Comparison of ENCODE assay signal across 31 mouse cellular contexts in genomic region chr16:42360061-42360460, GRCm38 (mm10). TPM values are rescaled to one million over a fixed set of nuclear protein-coding genes. Genes with fewer than 3 reads are reported as not detected.
DNase-seq lines count a peak whose midpoint lies in the region; TF ChIP-seq lines count a peak whose summit lies in the region.
"Had no signal": no experiment of that assay in that cellular context is flagged by ENCODE, and none has a peak within 500 bp of the region (broad histone marks: within the 10 kb centered on the region; RNA-seq: fewer than 3 reads in every experiment).

No protein-coding gene starts in this region.

- no peak overlapping the region for H3K27ac ChIP-seq in cerebellum, adult 2 months (ENCODE audit: insufficient read depth, low read length)
- H3K27ac ChIP-seq: gastrocnemius, adult 2 months; heart, adult 2 months; hindbrain, embryonic 10.5 days; limb, embryonic 13.5 days; midbrain, embryonic 12.5 days had no signal

- TF ChIP-seq CTCF in brain, embryonic 14.5 days (IDR thresholded peaks at IDR 0.05; ENCODE audit: borderline replicate concordance, extremely low read depth, insufficient read depth, insufficient read length): no peak
- no peak for TF ChIP-seq CTCF in cerebellum, adult 2 months (IDR thresholded peaks at IDR 0.05; ENCODE audit: borderline replicate concordance, insufficient read depth, low read depth, low read length)

- TF ChIP-seq POLR2A in brain, embryonic 14.5 days (IDR thresholded peaks at IDR 0.05; ENCODE audit: borderline replicate concordance, extremely low read depth, insufficient read depth, insufficient read length, poor library complexity, severe bottlenecking): no peak
- no peak for TF ChIP-seq POLR2A in cerebellum, adult 2 months (IDR thresholded peaks at IDR 0.05; ENCODE audit: borderline replicate concordance, insufficient read depth, low read length)

- H3K4me3 ChIP-seq in cerebellum, adult 2 months (replicated peaks; ENCODE audit: insufficient read depth, low read depth, low read length): no peak overlapping the region
- H3K4me3 ChIP-seq: erythroblast, embryonic 14.5 days; gastrocnemius, adult 2 months; heart, adult 2 months; hindbrain, embryonic 10.5 days; limb, embryonic 13.5 days; megakaryocyte, embryonic 14.5 days; midbrain, embryonic 12.5 days had no signal

- peaks cover 3% of the 10 kb centered on the region; the same call in 1 of the 2 replicates for H3K4me1 ChIP-seq in cerebellum, adult 2 months (ENCODE audit: control insufficient read depth, insufficient read depth, low read length)
- H3K4me1 ChIP-seq: limb, embryonic 13.5 days; megakaryocyte, embryonic 14.5 days had no signal

- peak; percentile 96 for DNase-seq in brain, adult 2 months (ENCODE audit: low read depth, low spot score)
- DNase-seq in brain, embryonic 14.5 days (ENCODE audit: low read depth): peak; percentile 11
- peak; percentile 92 to 94 for DNase-seq in cerebellum, adult 2 months
- peak; percentile 84 to 91 for DNase-seq in cerebellum, postnatal 14 days
- no peak for DNase-seq in ovary, adult 18-20 months (ENCODE audit: low spot score)
- DNase-seq in spleen, postnatal 36 days (ENCODE audit: low spot score in 2 of 2): no peak
- no peak for DNase-seq in adrenal gland, postnatal 10 days
- DNase-seq: adrenal gland, adult 2 months; B cell, adult 2 months; gastrocnemius, adult 2 months; gastrocnemius, postnatal 36 days; heart, adult 2 months; heart, postnatal 14 days; kidney, adult 11 months; kidney, postnatal 14 days; layer of hippocampus, adult 9-11 months; liver, postnatal 0 days; lung, postnatal 4 days; retina, postnatal 1 day; right cerebral cortex, postnatal 14 days; thymus, adult 18-20 months; thymus, postnatal 25 days had no signal

- 16% methylated on average over 4 of the region's 4 CpGs for WGBS in cerebellum, adult 2 months

- no peaks in the 10 kb centered on the region for H3K27me3 ChIP-seq in cerebellum, adult 2 months (ENCODE audit: control insufficient read depth, insufficient read depth, low read length)
- H3K27me3 ChIP-seq: CH12.LX; limb, embryonic 13.5 days; megakaryocyte, embryonic 14.5 days; midbrain, embryonic 12.5 days had no signal

RNA-seq across cellular contexts. Expression of gene Gap43, which starts 19.6 kb away (rescaled TPM):
- polyA plus RNA-seq in brain, embryonic 14.5 days (2012; rRNA removed): 655 and 1,129 TPM in 2 replicates
- 330 and 332 TPM in 2 replicates for polyA plus RNA-seq in cerebellum, adult 2 months (2012; rRNA removed)
- 10 to 100 TPM; 17.3 to 42.6 TPM for total RNA-seq in adrenal gland, postnatal 10 days (2021)
- total RNA-seq: CH12.LX; common myeloid progenitor, adult 5-6 weeks; monocyte, adult 5-6 weeks had no signal
- polyA plus RNA-seq: activated CD4-positive, CD25-positive, alpha-beta regulatory T cell, adult 4 months; adrenal gland, adult 2 months had no signal

Comparison
In these comparisons a context has a peak if more than half of its experiments do, and no peak if none do; other contexts are left out.
1. DNase-seq: peak in brain, adult 2 months (single experiment), brain, embryonic 14.5 days (single experiment), cerebellum, adult 2 months (2 of 2) and cerebellum, postnatal 14 days (2 of 2); none in ovary, adult 18-20 months (single experiment), spleen, postnatal 36 days (0 of 2) and adrenal gland, postnatal 10 days (single experiment).